Mouse (Mus musculus): ENCODE data around the gene Vps50. TPM values are rescaled to one million over a fixed set of nuclear protein-coding genes. Genes with fewer than 3 reads are reported as not detected.
"Not testable (repeated sequence)": the region's sequence is repeated elsewhere in the genome, so short reads cannot be mapped to it uniquely, and the experiment has no call there.

The Vps50 gene
- polyA plus RNA-seq, 1 experiment: 5.9 TPM

GRCm38 (mm10) chr6:3573787-3574186 is 75.6 kb downstream of the Vps50 start:
- no peaks in the 10 kb centered on the region for H3K27me3 ChIP-seq (ENCODE audit: control insufficient read depth, insufficient read depth, low read length)
- no peak overlapping the region for H3K27ac ChIP-seq (ENCODE audit: control insufficient read depth, insufficient read depth, low read depth, low read length)
- no peaks in the 10 kb centered on the region; the same call in 1 of the 2 replicates for H3K36me3 ChIP-seq (ENCODE audit: control insufficient read depth, insufficient read depth, low read length)
- H3K4me3 ChIP-seq (ENCODE audit: control insufficient read depth, low read depth, low read length): no peak overlapping the region
- TF ChIP-seq POLR2A (IDR thresholded peaks at IDR 0.05; ENCODE audit: control insufficient read depth, low read depth, low read length) (no peak), CTCF (IDR thresholded peaks at IDR 0.05; ENCODE audit: control insufficient read depth, insufficient read depth, insufficient replicate concordance, low read depth, low read length) (no peak)
- H3K4me1 ChIP-seq (ENCODE audit: control insufficient read depth, insufficient read depth, low read length): no peaks in the 10 kb centered on the region

DNA sequence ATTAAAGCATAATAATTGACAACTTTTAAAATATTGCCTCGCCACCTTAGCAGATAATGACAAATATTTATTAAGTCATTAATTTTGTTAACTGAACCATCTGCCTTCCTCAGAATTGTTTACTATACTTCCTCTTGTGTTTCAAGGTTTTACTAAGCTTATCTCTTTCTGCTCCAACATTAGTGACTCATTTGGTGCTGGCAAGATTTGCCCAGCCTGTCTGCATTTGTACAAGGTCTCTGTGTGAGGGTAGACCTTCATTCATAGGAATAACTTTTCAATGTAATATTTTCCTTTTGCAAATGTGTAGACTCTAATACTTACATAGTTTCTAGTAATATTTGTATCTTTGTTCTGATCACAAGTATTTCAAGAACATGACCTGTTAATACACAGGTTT is 87.2 kb downstream of the Vps50 start:
- Histone ChIP-seq H3K4me1 (ENCODE audit: control insufficient read depth, insufficient read depth, low read length) (no peaks in the 10 kb centered on the region), H3K4me3 (ENCODE audit: control insufficient read depth, low read depth, low read length) (no peak overlapping the region)

DNA sequence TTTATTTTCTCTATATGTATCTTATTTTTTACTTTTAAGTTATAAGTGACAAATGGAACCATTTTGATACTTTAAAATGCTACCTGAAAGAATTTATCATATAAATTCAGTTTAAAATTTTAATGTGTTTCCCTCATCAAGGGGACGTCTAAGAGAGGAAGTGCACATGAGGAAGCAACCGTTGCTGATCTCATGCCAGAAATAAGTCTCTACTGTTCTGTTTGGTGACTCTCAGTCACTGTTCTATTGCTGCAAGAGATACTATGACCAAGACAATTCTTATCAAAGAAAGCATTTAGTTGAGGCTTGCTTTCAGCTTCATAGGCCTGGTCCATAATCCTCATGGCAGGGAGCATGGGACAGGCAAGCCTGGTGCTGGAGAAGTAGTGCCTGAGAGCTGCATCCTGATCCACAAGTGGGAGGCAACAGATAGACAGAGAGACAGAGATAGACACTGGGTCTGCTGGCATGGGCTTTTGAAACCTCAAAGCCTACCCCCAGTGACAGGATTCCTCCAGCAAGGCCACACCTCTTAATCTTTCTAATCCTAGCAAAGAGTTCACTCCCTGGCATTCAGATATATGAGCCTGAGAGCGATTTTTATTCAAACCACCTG is 92.2 kb downstream of the Vps50 start:
- H3K36me3 ChIP-seq (ENCODE audit: control insufficient read depth, insufficient read depth, low read length): no peaks in the 10 kb centered on the region
- no peak for TF ChIP-seq CTCF (IDR thresholded peaks at IDR 0.05; ENCODE audit: control insufficient read depth, insufficient read depth, insufficient replicate concordance, low read depth, low read length)
- no peaks in the 10 kb centered on the region for H3K4me1 ChIP-seq (ENCODE audit: control insufficient read depth, insufficient read depth, low read length)
- H3K27me3 ChIP-seq (ENCODE audit: control insufficient read depth, insufficient read depth, low read length): no peaks in the 10 kb centered on the region
- H3K4me3 ChIP-seq (ENCODE audit: control insufficient read depth, low read depth, low read length): no peak overlapping the region
- H3K27ac ChIP-seq (ENCODE audit: control insufficient read depth, insufficient read depth, low read depth, low read length): no peak overlapping the region

More for the DNA sequence above, 87.2 kb downstream of the Vps50 start:
- TF ChIP-seq POLR2A (IDR thresholded peaks at IDR 0.05; ENCODE audit: control insufficient read depth, low read depth, low read length): no peak
- no peak for TF ChIP-seq CTCF (IDR thresholded peaks at IDR 0.05; ENCODE audit: control insufficient read depth, insufficient read depth, insufficient replicate concordance, low read depth, low read length)
- Histone ChIP-seq H3K27me3 (ENCODE audit: control insufficient read depth, insufficient read depth, low read length) (no peaks in the 10 kb centered on the region), H3K36me3 (ENCODE audit: control insufficient read depth, insufficient read depth, low read length) (no peaks in the 10 kb centered on the region), H3K27ac (ENCODE audit: control insufficient read depth, insufficient read depth, low read depth, low read length) (no peak overlapping the region)

DNA sequence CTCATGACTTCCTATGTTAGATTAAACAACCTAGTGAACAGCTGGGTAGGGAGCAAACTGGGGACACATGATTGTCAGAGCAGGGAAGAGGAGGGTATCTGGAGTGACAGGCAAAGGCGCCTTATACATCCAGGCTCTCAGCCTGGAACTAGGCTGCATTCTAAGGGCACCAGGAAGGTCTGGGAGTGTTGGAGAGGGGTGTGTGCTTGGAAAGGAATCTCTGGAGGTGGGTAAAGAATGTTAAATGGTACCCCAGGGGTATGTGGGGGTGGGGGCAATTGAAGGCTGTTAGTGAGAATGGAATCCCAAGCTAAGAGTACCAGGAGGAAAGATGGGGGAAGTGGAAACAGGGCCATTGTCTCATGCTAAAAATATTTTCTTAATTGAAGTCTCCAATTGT is 96.1 kb downstream of the Vps50 start:
- TF ChIP-seq CTCF (IDR thresholded peaks at IDR 0.05; ENCODE audit: control insufficient read depth, insufficient read depth, insufficient replicate concordance, low read depth, low read length) (no peak), POLR2A (IDR thresholded peaks at IDR 0.05; ENCODE audit: control insufficient read depth, low read depth, low read length) (no peak)
- Histone ChIP-seq H3K27ac (ENCODE audit: control insufficient read depth, insufficient read depth, low read depth, low read length) (no peak overlapping the region), H3K27me3 (ENCODE audit: control insufficient read depth, insufficient read depth, low read length) (no peaks in the 10 kb centered on the region), H3K36me3 (ENCODE audit: control insufficient read depth, insufficient read depth, low read length) (no peaks in the 10 kb centered on the region), H3K4me3 (ENCODE audit: control insufficient read depth, low read depth, low read length) (no peak overlapping the region), H3K4me1 (ENCODE audit: control insufficient read depth, insufficient read depth, low read length) (no peaks in the 10 kb centered on the region)

- Histone ChIP-seq H3K36me3 (ENCODE audit: control insufficient read depth, insufficient read depth, low read length) (no peaks in the 10 kb centered on the region), H3K4me1 (ENCODE audit: control insufficient read depth, insufficient read depth, low read length) (no peaks in the 10 kb centered on the region), H3K27me3 (ENCODE audit: control insufficient read depth, insufficient read depth, low read length) (no peaks in the 10 kb centered on the region), H3K27ac (ENCODE audit: control insufficient read depth, insufficient read depth, low read depth, low read length) (no peak overlapping the region), H3K4me3 (ENCODE audit: control insufficient read depth, low read depth, low read length) (no peak overlapping the region)
- TF ChIP-seq CTCF (IDR thresholded peaks at IDR 0.05; ENCODE audit: control insufficient read depth, insufficient read depth, insufficient replicate concordance, low read depth, low read length) (no peak), POLR2A (IDR thresholded peaks at IDR 0.05; ENCODE audit: control insufficient read depth, low read depth, low read length) (no peak)
Measured at GRCm38 (mm10) chr6:3612827-3613226, 114.6 kb downstream of the Vps50 start.

DNA sequence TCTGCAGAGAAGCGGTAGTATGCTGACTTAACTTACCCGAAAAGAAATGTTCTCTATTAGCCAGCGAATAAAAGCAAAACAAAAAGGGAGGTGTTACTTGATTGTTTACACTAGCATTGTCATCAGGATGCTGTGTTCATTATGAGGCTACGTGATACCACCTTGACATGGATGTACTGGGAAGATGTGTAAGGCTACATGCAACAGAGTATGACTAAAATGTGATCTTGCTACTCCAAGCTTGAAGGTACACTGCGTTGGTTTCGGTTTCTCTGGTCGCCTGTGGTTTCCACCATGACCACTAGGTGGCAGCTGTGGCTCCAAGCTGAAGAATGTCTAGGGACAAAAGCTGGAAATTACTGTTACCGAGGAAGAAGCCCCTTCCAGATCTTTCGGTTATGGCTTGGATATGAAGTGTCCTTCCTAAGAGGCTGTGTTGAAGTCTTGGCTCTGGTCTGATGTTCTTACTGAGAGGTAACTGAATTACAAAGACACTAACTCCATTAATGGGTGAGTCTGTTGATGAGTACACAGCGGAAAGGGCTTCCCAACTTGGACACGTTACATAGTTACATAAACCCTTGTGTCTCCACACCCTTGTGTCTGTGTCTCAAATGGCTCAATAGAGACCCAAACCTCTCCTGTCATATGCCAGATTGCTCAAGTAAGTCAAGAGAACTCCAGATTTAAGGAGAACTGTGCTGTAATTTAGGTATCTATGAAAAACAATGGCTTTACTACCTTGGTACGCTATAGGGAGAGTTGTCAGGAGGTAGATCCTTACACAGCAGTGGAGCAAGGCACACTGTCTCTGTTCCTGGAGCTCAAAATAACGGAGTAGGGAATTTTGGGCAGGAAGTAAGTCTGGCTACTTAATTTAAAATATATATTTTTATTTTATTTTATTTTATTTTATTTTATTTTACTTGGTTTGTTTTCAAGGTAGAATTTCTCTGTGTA is 122.5 kb downstream of the Vps50 start:
- H3K4me1 ChIP-seq (ENCODE audit: control insufficient read depth, insufficient read depth, low read length); H3K36me3 ChIP-seq (ENCODE audit: control insufficient read depth, insufficient read depth, low read length); H3K4me3 ChIP-seq (ENCODE audit: control insufficient read depth, low read depth, low read length); H3K27me3 ChIP-seq (ENCODE audit: control insufficient read depth, insufficient read depth, low read length); H3K27ac ChIP-seq (ENCODE audit: control insufficient read depth, insufficient read depth, low read depth, low read length): not testable (repeated sequence)
- peak; percentile 24; the same call in 1 of the 2 replicates for TF ChIP-seq CTCF (IDR thresholded peaks at IDR 0.05; ENCODE audit: control insufficient read depth, insufficient read depth, insufficient replicate concordance, low read depth, low read length)

Other genes with a start within 250 kb of the Vps50 start
- 0.41 and 0.48 TPM in 2 replicates for gene Samd9l, start 98.8 kb upstream of the Vps50 start, polyA plus RNA-seq (2012; rRNA removed)
- 7.8 and 9.6 TPM in 2 replicates for gene Hepacam2, start 84 bp upstream of the Vps50 start, polyA plus RNA-seq (2012; rRNA removed)

Data from testis, adult 2 months (tissue).